ENCODE assay signal across 8 mouse cellular contexts in the genomic region with DNA sequence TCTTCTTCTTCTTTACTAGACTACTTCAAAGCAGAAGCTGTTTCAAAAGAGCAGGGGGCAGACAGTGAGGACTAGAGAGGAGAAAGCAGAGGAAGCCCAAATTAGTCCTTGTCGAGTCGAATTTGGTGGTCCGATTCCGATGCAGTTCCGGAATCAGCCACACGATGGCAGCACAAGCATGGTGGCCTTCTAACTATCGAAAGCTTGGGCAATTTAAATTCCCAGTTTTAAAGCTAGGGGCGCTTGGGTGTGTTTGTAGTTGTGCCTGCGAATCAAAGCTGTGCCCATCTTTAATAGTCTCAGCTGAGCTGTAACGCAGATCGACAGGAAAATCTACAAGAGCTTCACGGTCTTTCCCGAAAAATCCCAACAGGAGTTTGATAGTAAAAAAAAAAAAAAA.
A peak's percentile ranks its signal among the peaks of the same experiment; 100 is the strongest.
DNase-seq lines count a peak whose midpoint lies in the region; ATAC-seq lines count a peak whose summit lies in the region.

No protein-coding gene starts in this region.

- ATAC-seq in hindbrain, embryonic 12.5 days (ENCODE audit: low FRiP score) = peak; percentile 70

- H3K9me3 ChIP-seq in hindbrain, embryonic 12.5 days (replicated peaks) = no peaks in the 10 kb centered on the region

- H3K36me3 ChIP-seq in hindbrain, embryonic 12.5 days = no peaks in the 10 kb centered on the region

- no peak overlapping the region for H3K9ac ChIP-seq in hindbrain, embryonic 12.5 days

- H3K4me3 ChIP-seq in hindbrain, embryonic 12.5 days = peak overlapping the region; percentile 34

- H3K4me2 ChIP-seq in hindbrain, embryonic 12.5 days (replicated peaks) = peak overlapping the region; percentile 55

- no peak overlapping the region for H3K27ac ChIP-seq in hindbrain, embryonic 12.5 days

- DNase-seq in Muller cell, postnatal 12 days (ENCODE audit: inconsistent ontology term) = peak; percentile 76
- DNase-seq in cerebellum, adult 8-10 months = peak; percentile 80
- peak; percentile 76 to 92 for DNase-seq in frontal cortex, postnatal 10 days (ENCODE audit: low spot score in 2 of 2)
- peak; percentile 98 to 99 for DNase-seq in layer of hippocampus, postnatal 10 days (ENCODE audit: low spot score in 2 of 2)
- DNase-seq in lung, postnatal 36 days = peak; percentile 95
- peak; percentile 90 for DNase-seq in retina, postnatal 1 day
- DNase-seq in thymus, postnatal 4 days = peak; percentile 93

- H3K27me3 ChIP-seq in hindbrain, embryonic 12.5 days = peaks cover 7% of the 10 kb centered on the region; the same call in 1 of the 2 replicates

- WGBS in hindbrain, embryonic 12.5 days = 5% methylated on average over 13 of the region's 13 CpGs

- H3K4me1 ChIP-seq in hindbrain, embryonic 12.5 days = 0 out of 2 replicates have a peak, but pooled peaks cover 7% of the 10 kb centered on the region
